Mouse (Mus musculus): ENCODE results near the gene Fam19a2. TPM values are rescaled to one million over a fixed set of nuclear protein-coding genes. Genes with fewer than 3 reads are reported as not detected.

The Fam19a2 gene
- polyA plus RNA-seq, 1 experiment from 2014 or later = 0.29 TPM

GRCm38 (mm10) chr10:123414953-123415352, 151.2 kb downstream of the Fam19a2 start:
- Histone ChIP-seq H3K4me2 (ENCODE audit: low read depth, low read length) (no peak overlapping the region), H3K9me3 (replicated peaks; ENCODE audit: control insufficient read depth, low read length) (no peaks in the 10 kb centered on the region), H3K27me3 (ENCODE audit: control insufficient read depth, insufficient read depth, low read length) (no peaks in the 10 kb centered on the region), H3K9ac (ENCODE audit: low read length) (no peak overlapping the region), H3K4me3 (ENCODE audit: low read length) (no peak overlapping the region), H3K27ac (ENCODE audit: low read length) (no peak overlapping the region), H3K36me3 (ENCODE audit: control insufficient read depth, insufficient read depth) (no peaks in the 10 kb centered on the region), H3K4me1 (ENCODE audit: control insufficient read depth, insufficient read depth, low read length) (no peaks in the 10 kb centered on the region)
- no peak for ATAC-seq (replicated peaks; ENCODE audit: extremely low read depth, insufficient read depth, low FRiP score)
- WGBS = 97% methylated on average over 1 of the region's 1 CpGs

- ATAC-seq (replicated peaks; ENCODE audit: extremely low read depth, insufficient read depth, low FRiP score) = no peak
- no peaks in the 10 kb centered on the region for H3K9me3 ChIP-seq (replicated peaks; ENCODE audit: control insufficient read depth, low read length)
- H3K4me2 ChIP-seq (ENCODE audit: low read depth, low read length) = no peak overlapping the region
- no peak overlapping the region for H3K27ac ChIP-seq (ENCODE audit: low read length)
- H3K4me3 ChIP-seq (ENCODE audit: low read length) = no peak overlapping the region
- 68% methylated on average over 4 of the region's 4 CpGs for WGBS
- no peaks in the 10 kb centered on the region for H3K4me1 ChIP-seq (ENCODE audit: control insufficient read depth, insufficient read depth, low read length)
- H3K36me3 ChIP-seq (ENCODE audit: control insufficient read depth, insufficient read depth) = no peaks in the 10 kb centered on the region
- H3K27me3 ChIP-seq (ENCODE audit: control insufficient read depth, insufficient read depth, low read length) = no peaks in the 10 kb centered on the region
- H3K9ac ChIP-seq (ENCODE audit: low read length) = no peak overlapping the region
Observed at GRCm38 (mm10) chr10:123416024-123416423, 152.2 kb downstream of the Fam19a2 start.

GRCm38 (mm10) chr10:123418616-123419173, 154.9 kb downstream of the Fam19a2 start:
- Histone ChIP-seq H3K9ac (ENCODE audit: low read length) (no peak overlapping the region), H3K27me3 (ENCODE audit: control insufficient read depth, insufficient read depth, low read length) (no peaks in the 10 kb centered on the region), H3K36me3 (ENCODE audit: control insufficient read depth, insufficient read depth) (no peaks in the 10 kb centered on the region), H3K27ac (ENCODE audit: low read length) (no peak overlapping the region), H3K4me2 (ENCODE audit: low read depth, low read length) (no peak overlapping the region), H3K4me3 (ENCODE audit: low read length) (no peak overlapping the region), H3K9me3 (replicated peaks; ENCODE audit: control insufficient read depth, low read length) (no peaks in the 10 kb centered on the region), H3K4me1 (ENCODE audit: control insufficient read depth, insufficient read depth, low read length) (no peaks in the 10 kb centered on the region)
- 70% methylated on average over 7 of the region's 7 CpGs for WGBS
- no peak for ATAC-seq (replicated peaks; ENCODE audit: extremely low read depth, insufficient read depth, low FRiP score)

GRCm38 (mm10) chr10:123420249-123420648, 156.5 kb downstream of the Fam19a2 start:
- no peaks in the 10 kb centered on the region for H3K4me1 ChIP-seq (ENCODE audit: control insufficient read depth, insufficient read depth, low read length)
- no peak overlapping the region for H3K27ac ChIP-seq (ENCODE audit: low read length)
- H3K9ac ChIP-seq (ENCODE audit: low read length) = no peak overlapping the region
- H3K9me3 ChIP-seq (replicated peaks; ENCODE audit: control insufficient read depth, low read length) = no peaks in the 10 kb centered on the region
- WGBS = 66% methylated on average over 1 of the region's 1 CpGs
- H3K4me3 ChIP-seq (ENCODE audit: low read length) = no peak overlapping the region
- H3K27me3 ChIP-seq (ENCODE audit: control insufficient read depth, insufficient read depth, low read length) = no peaks in the 10 kb centered on the region
- no peak for ATAC-seq (replicated peaks; ENCODE audit: extremely low read depth, insufficient read depth, low FRiP score)
- no peak overlapping the region for H3K4me2 ChIP-seq (ENCODE audit: low read depth, low read length)
- no peaks in the 10 kb centered on the region for H3K36me3 ChIP-seq (ENCODE audit: control insufficient read depth, insufficient read depth)

- no peaks in the 10 kb centered on the region for H3K4me1 ChIP-seq (ENCODE audit: control insufficient read depth, insufficient read depth, low read length)
- H3K9me3 ChIP-seq (replicated peaks; ENCODE audit: control insufficient read depth, low read length) = no peaks in the 10 kb centered on the region
- no peak overlapping the region for H3K4me3 ChIP-seq (ENCODE audit: low read length)
- no peak for ATAC-seq (replicated peaks; ENCODE audit: extremely low read depth, insufficient read depth, low FRiP score)
- H3K27ac ChIP-seq (ENCODE audit: low read length) = no peak overlapping the region
- no peak overlapping the region for H3K9ac ChIP-seq (ENCODE audit: low read length)
- 88% methylated on average over 3 of the region's 3 CpGs for WGBS
- H3K27me3 ChIP-seq (ENCODE audit: control insufficient read depth, insufficient read depth, low read length) = no peaks in the 10 kb centered on the region
- H3K36me3 ChIP-seq (ENCODE audit: control insufficient read depth, insufficient read depth) = no peaks in the 10 kb centered on the region
- no peak overlapping the region for H3K4me2 ChIP-seq (ENCODE audit: low read depth, low read length)
Observed at GRCm38 (mm10) chr10:123424482-123424881, 160.7 kb downstream of the Fam19a2 start.

GRCm38 (mm10) chr10:123426527-123427363, 162.9 kb downstream of the Fam19a2 start:
- Histone ChIP-seq H3K9ac (ENCODE audit: low read length) (no peak overlapping the region), H3K27me3 (ENCODE audit: control insufficient read depth, insufficient read depth, low read length) (no peaks in the 10 kb centered on the region), H3K4me1 (ENCODE audit: control insufficient read depth, insufficient read depth, low read length) (no peaks in the 10 kb centered on the region), H3K36me3 (ENCODE audit: control insufficient read depth, insufficient read depth) (no peaks in the 10 kb centered on the region), H3K4me2 (ENCODE audit: low read depth, low read length) (no peak overlapping the region), H3K4me3 (ENCODE audit: low read length) (no peak overlapping the region), H3K27ac (ENCODE audit: low read length) (no peak overlapping the region), H3K9me3 (replicated peaks; ENCODE audit: control insufficient read depth, low read length) (no peaks in the 10 kb centered on the region)
- WGBS = 86% methylated on average over 8 of the region's 8 CpGs
- ATAC-seq (replicated peaks; ENCODE audit: extremely low read depth, insufficient read depth, low FRiP score) = no peak

- ATAC-seq (replicated peaks; ENCODE audit: extremely low read depth, insufficient read depth, low FRiP score) = no peak
Observed at GRCm38 (mm10) chr10:123431569-123431968, 167.8 kb downstream of the Fam19a2 start.

GRCm38 (mm10) chr10:123437576-123437975, 173.8 kb downstream of the Fam19a2 start:
- Histone ChIP-seq H3K27me3 (ENCODE audit: control insufficient read depth, insufficient read depth, low read length) (no peaks in the 10 kb centered on the region), H3K4me3 (ENCODE audit: low read length) (no peak overlapping the region), H3K9ac (ENCODE audit: low read length) (no peak overlapping the region), H3K36me3 (ENCODE audit: control insufficient read depth, insufficient read depth) (no peaks in the 10 kb centered on the region), H3K9me3 (replicated peaks; ENCODE audit: control insufficient read depth, low read length) (no peaks in the 10 kb centered on the region), H3K4me2 (ENCODE audit: low read depth, low read length) (no peak overlapping the region), H3K4me1 (ENCODE audit: control insufficient read depth, insufficient read depth, low read length) (no peaks in the 10 kb centered on the region), H3K27ac (ENCODE audit: low read length) (no peak overlapping the region)
- no peak for ATAC-seq (replicated peaks; ENCODE audit: extremely low read depth, insufficient read depth, low FRiP score)
- 72% methylated on average over 4 of the region's 4 CpGs for WGBS

More at GRCm38 (mm10) chr10:123431569-123431968, 167.8 kb downstream of the Fam19a2 start:
- Histone ChIP-seq H3K4me3 (ENCODE audit: low read length) (no peak overlapping the region), H3K27me3 (ENCODE audit: control insufficient read depth, insufficient read depth, low read length) (no peaks in the 10 kb centered on the region), H3K27ac (ENCODE audit: low read length) (no peak overlapping the region), H3K9me3 (replicated peaks; ENCODE audit: control insufficient read depth, low read length) (no peaks in the 10 kb centered on the region), H3K4me2 (ENCODE audit: low read depth, low read length) (no peak overlapping the region), H3K4me1 (ENCODE audit: control insufficient read depth, insufficient read depth, low read length) (no peaks in the 10 kb centered on the region), H3K9ac (ENCODE audit: low read length) (no peak overlapping the region), H3K36me3 (ENCODE audit: control insufficient read depth, insufficient read depth) (no peaks in the 10 kb centered on the region)
- 82% methylated on average over 5 of the region's 5 CpGs for WGBS

- no peak overlapping the region for H3K4me2 ChIP-seq (ENCODE audit: low read depth, low read length)
- 82% methylated on average over 1 of the region's 1 CpGs for WGBS
- H3K4me1 ChIP-seq (ENCODE audit: control insufficient read depth, insufficient read depth, low read length) = no peaks in the 10 kb centered on the region
- H3K27me3 ChIP-seq (ENCODE audit: control insufficient read depth, insufficient read depth, low read length) = no peaks in the 10 kb centered on the region
- ATAC-seq (replicated peaks; ENCODE audit: extremely low read depth, insufficient read depth, low FRiP score) = no peak
- no peak overlapping the region for H3K27ac ChIP-seq (ENCODE audit: low read length)
- no peak overlapping the region for H3K9ac ChIP-seq (ENCODE audit: low read length)
- no peaks in the 10 kb centered on the region for H3K9me3 ChIP-seq (replicated peaks; ENCODE audit: control insufficient read depth, low read length)
- H3K36me3 ChIP-seq (ENCODE audit: control insufficient read depth, insufficient read depth) = no peaks in the 10 kb centered on the region
- no peak overlapping the region for H3K4me3 ChIP-seq (ENCODE audit: low read length)
Observed at GRCm38 (mm10) chr10:123456800-123457199, 193.0 kb downstream of the Fam19a2 start.
